Mouse (Mus musculus) erythroblast, embryonic 14.5 days (primary cell): ENCODE measurements around the gene Caskin1.

Experiments
- GATA1 ChIP-seq: IDR thresholded peaks from 2 replicates; pipeline ENCODE4 v1.6.1; 2012; ENCODE audit warnings: low read length, inconsistent platforms, mixed read lengths
- TAL1 ChIP-seq: IDR thresholded peaks from 3 replicates; pipeline ENCODE4 v1.6.1; 2012; ENCODE audit warnings: low read length, inconsistent platforms, mixed read lengths

- TF ChIP-seq GATA1 (no peak), TAL1 (no peak)
Observed at GRCm38 (mm10) chr17:24469910-24470602, 18.3 kb upstream of the Caskin1 start, which contains the start of the genes E4f1 and Pgp.
